In the genomic region with DNA sequence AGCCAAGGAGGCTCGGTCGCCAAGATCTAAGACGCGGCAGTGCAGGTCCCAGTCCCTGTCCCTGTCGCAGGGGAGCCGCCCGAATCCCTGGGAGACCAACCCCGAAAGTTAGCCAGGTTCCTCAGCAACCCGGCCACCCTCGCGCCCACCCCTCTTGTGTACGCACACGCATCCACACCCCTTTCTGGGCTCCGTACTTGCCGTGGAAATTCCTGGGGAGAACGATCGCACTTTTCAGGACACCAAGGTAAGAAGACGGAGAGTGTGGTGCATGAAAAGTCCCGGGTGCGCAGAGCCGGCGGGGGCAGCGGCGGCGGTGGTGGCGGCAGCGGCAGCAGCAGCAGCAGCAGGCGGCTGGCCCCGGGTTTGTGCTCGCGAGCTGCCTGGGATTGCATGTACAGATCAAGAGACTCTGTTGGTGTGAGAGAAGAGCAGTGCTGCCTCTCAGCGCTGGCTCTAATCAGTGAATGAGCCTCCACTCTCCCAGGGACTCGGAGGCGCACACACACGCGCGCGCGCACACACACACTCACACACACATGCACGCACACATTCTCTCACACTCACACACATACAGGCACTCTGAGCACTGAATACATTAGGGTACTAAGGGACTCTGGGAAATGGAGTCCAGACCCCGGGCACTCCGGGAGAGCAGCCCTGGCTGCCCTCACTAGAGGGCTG, we compare ENCODE assay signal across 8 mouse cellular contexts. TPM values are rescaled to one million over a fixed set of nuclear protein-coding genes. Genes with fewer than 3 reads are reported as not detected.
A peak's percentile ranks its signal among the peaks of the same experiment; 100 is the strongest.
DNase-seq lines count a peak whose midpoint lies in the region; ATAC-seq and TF ChIP-seq lines count a peak whose summit lies in the region.

A gene (minus strand): TSS at position 571 of the 684 bp plus-strand sequence.

- WGBS in forebrain, embryonic 13.5 days = under 1% methylated on average over 42 of the region's 42 CpGs
- WGBS in liver, embryonic 14.5 days (ENCODE audit: insufficient replicate concordance) = under 1% methylated on average over 42 of the region's 42 CpGs

- peak within 1 kb of the TSS; percentile 77 for H3K4me2 ChIP-seq in forebrain, embryonic 13.5 days
- peak within 1 kb of the TSS; percentile 61 for H3K4me2 ChIP-seq in liver, embryonic 14.5 days (ENCODE audit: low read depth)

- H3K27ac ChIP-seq in forebrain, embryonic 13.5 days = peak within 1 kb of the TSS; percentile 57
- no peak within 1 kb of the TSS for H3K27ac ChIP-seq in liver, embryonic 14.5 days

- ATAC-seq in forebrain, embryonic 13.5 days = peak; percentile 94
- peak; percentile 45 for ATAC-seq in liver, embryonic 14.5 days (ENCODE audit: insufficient read depth)
- no peak for ATAC-seq in neutrophil, adult 5-6 weeks (ENCODE audit: extremely low read depth, insufficient number of reproducible peaks, low FRiP score, poor library complexity, severe bottlenecking)

- intact Hi-C loops in heart, postnatal 10 days (cut with DNase I) = loop anchor here (10.0 kb wide), 1 partner anchor 178 kb away; no protein-coding TSS in a partner anchor

- peak within 1 kb of the TSS; percentile 61 for H3K9ac ChIP-seq in forebrain, embryonic 13.5 days
- H3K9ac ChIP-seq in liver, embryonic 14.5 days (replicated peaks) = no peak within 1 kb of the TSS

- H3K27me3 ChIP-seq in forebrain, embryonic 13.5 days = peaks cover 77% of the 10 kb centered on the region
- H3K27me3 ChIP-seq in liver, embryonic 14.5 days (ENCODE audit: control insufficient read depth, insufficient read depth, low read length) = peaks cover 70% of the 10 kb centered on the region

- TF ChIP-seq CTCF in liver, embryonic 14.5 days (IDR thresholded peaks at IDR 0.05; ENCODE audit: low read depth) = 0 out of 2 replicates have a peak, but pooled peaks have one; percentile 19

- peak within 1 kb of the TSS; percentile 45 for H3K4me3 ChIP-seq in forebrain, embryonic 13.5 days
- H3K4me3 ChIP-seq in liver, embryonic 14.5 days (ENCODE audit: insufficient read depth in 1 of 2, low read depth in 2 of 2, low read length in 2 of 2) = peak within 1 kb of the TSS; percentile 25 to 40

- H3K36me3 ChIP-seq in forebrain, embryonic 13.5 days (ENCODE audit: poor library complexity, severe bottlenecking) = no peaks in the 10 kb centered on the region
- no peaks in the 10 kb centered on the region for H3K36me3 ChIP-seq in liver, embryonic 14.5 days (replicated peaks; ENCODE audit: control insufficient read depth, insufficient read depth, low read depth)

- no peak for TF ChIP-seq EP300 in liver, embryonic 14.5 days (IDR thresholded peaks at IDR 0.05; ENCODE audit: low read depth)

- H3K9me3 ChIP-seq in forebrain, embryonic 13.5 days (replicated peaks) = no peaks in the 10 kb centered on the region; the same call in 1 of the 2 replicates
- no peaks in the 10 kb centered on the region for H3K9me3 ChIP-seq in liver, embryonic 14.5 days (ENCODE audit: control insufficient read depth, low read length)

- peaks cover 33% of the 10 kb centered on the region for H3K4me1 ChIP-seq in forebrain, embryonic 13.5 days
- H3K4me1 ChIP-seq in liver, embryonic 14.5 days (replicated peaks; ENCODE audit: control insufficient read depth in 2 of 2, insufficient read depth in 2 of 2, low read length in 1 of 2) = peaks cover 0 to 2% of the 10 kb centered on the region in 2 experiments; a peak in 2 of 4 replicates

- peak; percentile 90 for DNase-seq in ES-CJ7 (ENCODE audit: low read depth, low spot score)
- DNase-seq in adrenal gland, postnatal 14 days = peak; percentile 58
- DNase-seq in heart, postnatal 10 days = peak; percentile 56 to 66
- peak; percentile 80 for DNase-seq in layer of hippocampus, adult 11-12 months (ENCODE audit: low spot score)
- DNase-seq in liver, embryonic 14.5 days (ENCODE audit: low read depth in 3 of 3, low spot score in 3 of 3) = no peak
- DNase-seq in c-Kit-positive CD71-positive TER-119-positive erythroid progenitor cells, embryonic 14.5 days (ENCODE audit: low spot score) = no peak

RNA-seq across cellular contexts. Expression of the gene that starts here (rescaled TPM):
- 68.8 and 93.7 TPM in 2 replicates for total RNA-seq in adrenal gland, postnatal 14 days (2021)
- polyA plus RNA-seq in forebrain, embryonic 13.5 days (2015; fragmentation: Nextera tagmentation; extraction: Ambion mirVana) = 115 and 120 TPM in 2 replicates
- total RNA-seq in heart, postnatal 10 days (2021) = 10 to 100 TPM; 42.0 to 43.3 TPM
- polyA plus RNA-seq in liver, embryonic 14.5 days (2012; rRNA removed) = 29.0 and 29.1 TPM in 2 replicates
- 17.9 and 23.2 TPM in 2 replicates for polyA plus RNA-seq in liver, embryonic 14.5 days (2014; fragmentation: Nextera tagmentation; extraction: Ambion mirVana)
- 101 and 108 TPM in 2 replicates for total RNA-seq in neutrophil, adult 5-6 weeks (2017)

Comparison
In these comparisons a context has a peak if more than half of its experiments do, and no peak if none do; other contexts are left out.
1. DNase-seq: peak in ES-CJ7 (single experiment), adrenal gland, postnatal 14 days (single experiment), heart, postnatal 10 days (2 of 2) and layer of hippocampus, adult 11-12 months (single experiment); none in liver, embryonic 14.5 days (0 of 3) and c-Kit-positive CD71-positive TER-119-positive erythroid progenitor cells, embryonic 14.5 days (single experiment).